Mouse (Mus musculus) kidney, adult 2 months (tissue): Measurements from ENCODE around the gene Fyn.

Experiments
- CTCF ChIP-seq: fragments of 200-500 bp; conservative IDR thresholded peaks from 2 replicates; pipeline ENCODE4 v1.5.1; 2011; ENCODE audit warnings: low read depth, mild to moderate bottlenecking, control low read depth, low read length, moderate library complexity, mixed read lengths; ENCODE audit not compliant: insufficient read depth, insufficient read length
- POLR2A ChIP-seq: fragments of 200-500 bp; IDR thresholded peaks from one replicate; pipeline ENCODE4 v1.6.1; 2011; ENCODE audit warnings: low read depth, low read length, control low read depth

GRCm38 (mm10) chr10:39488956-39489355 is 120.3 kb downstream of the Fyn start:
- TF ChIP-seq CTCF (no peak), POLR2A (no peak)
